Mouse (Mus musculus) left cerebral cortex, adult 18-20 months (tissue): ENCODE data around the gene Secisbp2. TPM values are rescaled to one million over a fixed set of nuclear protein-coding genes. Genes with fewer than 3 reads are reported as not detected.

Experiments used
- DNase-seq, 2 experiments: peaks; one replicate each; pipeline ENCODE4 v3.0.0; 2021 to 2022; ENCODE audit warnings: low spot score in 2 of 2, mixed read lengths in 1 of 2
- total RNA-seq, 2 experiments: library from RNA; stranded (reverse); gene quantifications; 2 replicates each; pipeline ENCODE4 v1.2.3; 2021

Gene Secisbp2
- total RNA-seq, 2 experiments from 2014 or later, result 19.0 to 19.4 TPM

- no peak for DNase-seq
Measured at GRCm38 (mm10) chr13:51681076-51681475, 29.6 kb downstream of the Secisbp2 start.

GRCm38 (mm10) chr13:51681634-51682033 lies 30.1 kb downstream of the Secisbp2 start:
- DNase-seq, result no peak

DNA sequence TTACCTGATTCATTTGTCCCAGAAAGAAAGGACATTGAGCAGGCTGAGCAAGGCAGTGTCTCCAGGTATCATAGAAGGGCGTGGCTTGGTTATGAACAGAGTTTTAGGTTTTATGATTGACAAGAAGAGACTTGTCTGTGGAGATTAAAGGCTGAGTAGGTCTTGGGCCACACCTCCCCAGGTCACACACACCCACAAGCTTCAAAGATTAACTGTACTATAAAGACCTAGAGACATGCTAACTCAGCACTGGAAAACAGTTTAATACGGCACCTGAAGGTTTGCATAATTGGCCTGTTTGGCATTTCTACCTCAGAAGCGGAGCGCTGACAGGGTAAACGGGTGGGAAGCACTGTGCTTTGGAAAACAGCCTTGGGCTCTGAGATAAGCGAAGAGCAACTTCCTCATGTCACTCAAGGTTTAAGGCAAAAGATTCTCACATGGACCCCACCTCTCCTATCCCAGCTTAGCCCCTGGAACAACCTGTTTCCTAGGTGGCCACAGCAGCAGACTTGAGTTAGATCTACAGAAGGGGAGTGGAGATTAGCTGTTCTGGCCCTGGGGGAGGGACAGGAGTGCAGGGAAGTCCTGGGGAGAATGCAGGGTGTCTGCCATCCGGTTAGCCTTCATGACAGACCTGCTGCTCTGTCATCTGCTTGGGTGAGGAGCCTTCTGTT lies 33.9 kb downstream of the Secisbp2 start:
- DNase-seq, result no peak

GRCm38 (mm10) chr13:51686966-51687365 lies 35.5 kb downstream of the Secisbp2 start:
- DNase-seq, result no peak

- no peak for DNase-seq
Measured at GRCm38 (mm10) chr13:51688688-51689087, 37.2 kb downstream of the Secisbp2 start.

GRCm38 (mm10) chr13:51696481-51696880 lies 45.0 kb downstream of the Secisbp2 start:
- DNase-seq, result no peak

GRCm38 (mm10) chr13:51697455-51697854 lies 46.0 kb downstream of the Secisbp2 start:
- DNase-seq, result no peak

DNA sequence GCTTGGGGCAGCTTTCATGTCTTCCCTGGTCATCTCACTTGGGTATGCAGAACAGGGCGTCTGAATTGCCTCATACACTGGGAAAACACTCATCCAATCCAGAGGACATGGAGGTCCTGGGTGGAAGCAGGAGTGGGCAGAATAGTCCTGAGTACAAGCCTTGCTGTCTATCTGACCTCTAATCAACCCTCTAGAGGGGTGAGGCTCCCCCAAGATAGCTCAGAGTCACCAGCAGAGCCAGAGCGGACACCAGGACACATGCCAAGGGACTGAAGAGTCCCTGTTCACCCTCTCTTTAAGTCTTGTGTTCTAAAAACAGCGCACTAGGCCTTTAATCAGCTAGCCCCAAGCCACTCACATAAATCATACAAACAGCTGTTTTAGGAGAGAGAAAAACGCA lies 46.4 kb downstream of the Secisbp2 start:
- no peak for DNase-seq

DNA sequence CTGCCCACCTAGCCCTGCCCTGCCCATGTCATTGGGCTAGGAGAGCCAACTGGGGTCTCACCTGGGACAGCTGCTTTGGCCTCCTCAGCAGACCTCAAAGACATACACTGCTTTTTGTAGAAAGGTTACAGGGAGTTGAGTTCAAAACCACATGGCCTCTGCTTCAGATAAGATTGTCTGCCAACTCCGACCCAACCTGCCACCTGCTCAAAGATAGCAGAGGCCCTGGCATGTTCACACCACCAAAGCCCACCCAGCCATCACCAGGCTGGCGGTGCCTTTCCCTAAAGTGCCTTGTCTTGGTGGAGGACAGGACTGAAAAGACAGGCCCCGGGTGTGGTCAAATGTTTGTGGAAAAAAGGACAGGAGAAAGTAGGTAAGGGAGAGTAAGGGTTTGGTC lies 46.8 kb downstream of the Secisbp2 start:
- no peak for DNase-seq

DNA sequence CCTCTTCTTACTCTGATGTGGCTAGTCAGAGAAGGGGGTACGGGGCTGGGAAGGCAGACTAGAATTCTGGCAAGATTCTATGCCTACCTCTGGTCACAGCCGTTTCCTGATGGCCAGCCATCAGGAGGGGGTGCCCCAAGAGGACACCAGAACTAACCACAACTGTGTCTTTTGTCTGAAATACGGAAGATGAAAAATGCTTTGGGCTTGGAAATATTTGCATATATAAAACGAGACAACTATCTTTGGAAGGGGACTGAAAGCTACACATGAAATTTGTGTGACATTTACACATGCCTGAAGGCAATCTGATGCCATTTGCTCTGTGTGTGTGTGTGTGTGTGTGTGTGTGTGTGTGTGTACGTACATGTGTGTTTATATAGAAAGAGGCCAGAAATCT lies 52.4 kb downstream of the Secisbp2 start:
- no peak for DNase-seq

GRCm38 (mm10) chr13:51705882-51706854 lies 54.7 kb downstream of the Secisbp2 start:
- peak in 1 of 2 experiments; percentile 36 for DNase-seq

DNA sequence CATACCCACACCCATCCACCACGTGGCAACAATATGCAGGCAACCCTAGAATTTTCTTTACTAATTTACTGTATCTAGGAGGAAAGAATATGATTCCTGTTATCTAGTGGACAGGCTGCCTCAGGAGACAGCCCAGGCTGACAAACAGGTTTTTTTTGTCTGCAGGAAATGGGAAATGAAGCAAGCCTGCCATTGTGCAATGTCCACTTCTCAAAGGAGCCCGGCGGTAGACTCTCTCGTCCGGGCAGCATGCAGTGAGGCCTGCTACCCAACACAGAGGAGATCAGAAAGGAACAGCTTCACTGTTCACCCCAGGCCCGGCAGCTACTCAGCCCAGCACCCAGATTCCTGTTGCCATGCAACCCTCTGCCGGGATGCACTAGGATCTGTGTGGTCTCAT lies 59.2 kb downstream of the Secisbp2 start:
- DNase-seq, result no peak

DNA sequence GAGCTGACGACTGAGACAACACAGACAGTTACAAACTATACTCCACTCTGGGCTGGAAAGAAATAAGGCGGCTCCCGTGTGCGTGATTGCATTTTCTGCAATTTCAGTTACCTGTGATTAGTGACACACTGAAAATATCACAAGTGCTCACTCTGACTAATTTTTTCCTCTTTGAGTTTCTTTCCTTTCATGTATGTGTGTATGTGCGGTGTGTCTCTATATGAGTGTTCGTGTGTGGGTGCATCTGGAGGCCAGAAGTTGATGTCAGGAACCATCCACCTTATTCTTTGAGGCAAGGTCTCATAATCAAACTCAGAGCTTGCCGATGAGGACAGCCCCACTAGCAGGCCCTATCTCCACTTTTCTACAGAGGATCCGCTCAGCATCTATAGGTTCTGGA lies 60.5 kb downstream of the Secisbp2 start:
- DNase-seq, result no peak

GRCm38 (mm10) chr13:51716350-51717263 lies 65.1 kb downstream of the Secisbp2 start:
- DNase-seq, result no peak

DNA sequence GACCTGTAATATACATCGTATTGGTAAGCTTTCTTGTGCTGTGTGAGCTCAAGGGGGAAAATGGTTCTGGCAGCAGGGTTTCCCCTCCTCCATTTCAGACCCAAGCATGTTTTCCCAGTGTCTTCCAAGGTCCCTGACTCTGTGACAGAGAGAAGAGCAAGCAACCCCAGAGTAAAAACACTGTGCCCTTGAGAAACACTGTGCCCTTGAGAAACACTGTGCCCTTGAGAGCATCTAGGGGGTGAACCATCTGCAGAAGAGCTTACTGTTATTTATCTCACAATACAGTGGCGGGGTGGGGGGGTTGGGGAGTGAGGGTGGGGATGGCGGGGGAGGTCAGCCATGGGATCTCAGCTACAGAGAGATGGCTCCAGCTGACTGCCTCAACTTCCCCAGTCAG lies 67.8 kb downstream of the Secisbp2 start:
- DNase-seq, result no peak

DNA sequence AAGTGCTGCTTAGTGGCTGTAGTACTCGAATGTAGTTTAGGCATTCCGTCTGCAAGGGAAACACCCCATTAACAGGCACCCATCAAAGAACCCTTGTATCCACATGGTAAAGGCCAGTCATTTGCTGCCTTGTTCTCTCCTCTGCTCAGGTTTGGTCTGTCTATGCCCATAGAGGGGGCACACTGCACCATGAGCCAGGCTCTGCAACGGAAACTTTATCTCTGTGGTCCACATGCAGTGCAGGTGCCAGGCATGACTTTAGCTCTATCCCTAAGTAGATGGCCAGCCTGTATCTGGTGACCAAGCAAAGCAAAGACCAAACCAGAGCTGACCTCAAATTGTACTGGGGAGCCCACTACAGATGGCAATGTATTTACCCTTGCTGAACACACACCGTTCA lies 69.1 kb downstream of the Secisbp2 start:
- DNase-seq, result no peak

DNA sequence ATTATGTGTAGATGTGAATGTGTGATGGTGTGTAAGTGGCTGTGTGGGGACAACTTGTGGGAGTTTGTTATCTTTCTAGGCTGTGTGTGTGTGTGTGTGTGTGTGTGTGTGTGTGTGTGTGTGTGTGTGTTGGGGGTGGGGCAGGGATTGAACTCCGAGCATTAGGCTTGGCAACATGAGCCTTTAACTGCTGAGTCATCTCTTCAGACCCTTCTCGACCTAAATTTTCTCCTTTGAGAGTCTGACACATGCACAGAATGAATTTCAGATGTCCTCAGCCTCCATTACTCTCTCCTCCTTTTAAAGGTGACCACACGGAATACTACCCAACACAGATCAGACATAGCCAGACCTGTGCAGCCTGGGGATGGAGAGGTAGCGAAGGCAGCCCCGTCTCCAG lies 71.6 kb downstream of the Secisbp2 start:
- DNase-seq, result no peak

DNA sequence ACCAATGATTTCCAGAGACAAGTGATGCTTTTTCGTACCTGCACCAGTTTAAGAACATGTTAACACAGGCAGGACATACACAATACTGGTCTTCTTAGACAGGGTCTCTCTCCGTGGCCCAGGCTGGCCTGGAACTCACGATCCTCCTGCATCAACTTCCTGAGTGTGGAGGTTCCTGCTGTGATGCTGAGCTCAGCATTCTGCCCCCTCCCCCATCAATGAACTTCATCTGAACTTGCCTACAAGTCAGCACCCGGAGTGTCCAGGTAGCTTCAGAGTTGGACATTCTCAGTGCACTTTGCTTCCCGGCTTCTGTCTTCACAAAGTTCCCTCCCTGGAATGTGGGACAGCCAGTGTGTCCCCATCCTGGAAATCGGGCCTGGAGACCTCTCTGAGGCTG lies 73.1 kb downstream of the Secisbp2 start:
- no peak for DNase-seq

DNA sequence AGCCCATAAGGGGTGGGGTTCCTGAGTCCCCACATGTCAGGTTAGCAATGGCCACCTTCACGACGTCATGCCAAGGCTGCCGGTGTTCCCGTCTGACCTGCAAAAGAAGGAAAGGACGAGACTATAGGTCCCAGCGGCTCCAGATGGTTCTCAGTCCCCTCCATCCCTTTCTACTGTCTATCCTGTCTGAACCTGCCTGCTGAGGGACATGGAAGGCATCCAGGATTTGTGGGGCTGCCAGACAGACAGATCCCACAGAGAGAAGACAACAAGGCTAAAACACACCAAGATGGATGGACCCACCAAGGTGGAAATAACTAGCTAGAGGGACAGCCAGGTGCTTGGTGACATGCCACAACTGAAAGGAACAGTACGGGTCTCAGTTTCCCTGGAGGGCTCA lies 73.9 kb downstream of the Secisbp2 start:
- DNase-seq, result no peak

GRCm38 (mm10) chr13:51725926-51726574 lies 74.6 kb downstream of the Secisbp2 start:
- no peak for DNase-seq

DNA sequence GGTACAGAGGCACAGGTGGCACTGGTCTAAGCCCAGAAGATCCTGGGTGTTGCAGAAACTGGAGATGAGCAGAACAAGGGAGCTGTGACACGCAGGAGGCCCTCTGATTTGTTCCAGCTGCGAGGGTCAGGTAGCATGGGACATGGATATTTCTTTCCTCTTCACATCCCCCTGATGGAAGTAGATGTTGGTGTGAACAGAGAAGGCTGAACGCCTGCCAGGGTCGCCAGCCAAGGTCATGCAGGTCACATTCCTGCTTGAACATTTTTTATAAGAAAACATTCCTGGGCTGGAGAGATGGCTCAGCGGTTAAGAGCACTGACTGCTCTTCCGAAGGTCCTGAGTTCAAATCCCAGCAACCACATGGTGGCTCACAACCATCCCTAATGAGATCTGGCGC lies 75.9 kb downstream of the Secisbp2 start:
- no peak for DNase-seq
